Mouse (Mus musculus): ENCODE measurements around the gene Plbd2. TPM values are rescaled to one million over a fixed set of nuclear protein-coding genes. Genes with fewer than 3 reads are reported as not detected.

Gene Plbd2
- total and polyA plus RNA-seq, 2 experiments from 2014 or later, result 38.3 to 47.2 TPM

DNA sequence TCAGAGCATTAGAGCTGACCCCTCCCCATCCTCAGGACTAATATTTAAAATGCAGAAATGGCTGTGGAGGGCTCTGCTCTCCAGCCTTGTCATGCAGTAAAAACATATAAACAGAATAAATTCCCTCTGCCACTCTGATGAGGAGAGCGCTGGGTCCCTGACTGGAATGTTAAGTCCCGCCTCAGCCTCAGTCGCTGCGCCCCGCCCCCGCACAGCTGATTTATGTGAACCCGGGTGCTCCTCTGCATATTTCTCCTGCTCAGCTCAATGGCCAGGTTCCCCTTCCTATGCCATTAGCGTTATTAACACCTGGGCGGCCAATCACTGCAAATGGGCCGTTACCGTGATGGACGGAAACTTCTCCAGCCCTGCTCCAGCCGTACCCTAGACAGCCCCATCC, 56.1 kb downstream of the Plbd2 start:
- Histone ChIP-seq H3K27me3 (ENCODE audit: control insufficient read depth, insufficient read depth, low read length) (peaks cover 39% of the 10 kb centered on the region; the same call in 1 of the 2 replicates), H3K27ac (ENCODE audit: low read depth) (no peak overlapping the region), H3K9ac (replicated peaks; ENCODE audit: low read depth, low read length) (no peak overlapping the region), H3K4me2 (ENCODE audit: low read depth, low read length) (no peak overlapping the region), H3K4me1 (ENCODE audit: control insufficient read depth, insufficient read depth) (no peaks in the 10 kb centered on the region), H3K36me3 (replicated peaks; ENCODE audit: control insufficient read depth, insufficient read depth, low read length) (no peaks in the 10 kb centered on the region), H3K9me3 (replicated peaks; ENCODE audit: control insufficient read depth, low read length) (no peaks in the 10 kb centered on the region), H3K4me3 (ENCODE audit: low read depth, low read length) (no peak overlapping the region)
- ATAC-seq (ENCODE audit: insufficient read depth, low read depth), result no peak
- 33% methylated on average over 13 of the region's 13 CpGs for WGBS
- TF ChIP-seq EP300 (IDR thresholded peaks at IDR 0.05; ENCODE audit: low read depth), result no peak
- TF ChIP-seq CTCF (IDR thresholded peaks at IDR 0.05; ENCODE audit: low read depth), result no peak
- no peak for DNase-seq (ENCODE audit: low spot score)

DNA sequence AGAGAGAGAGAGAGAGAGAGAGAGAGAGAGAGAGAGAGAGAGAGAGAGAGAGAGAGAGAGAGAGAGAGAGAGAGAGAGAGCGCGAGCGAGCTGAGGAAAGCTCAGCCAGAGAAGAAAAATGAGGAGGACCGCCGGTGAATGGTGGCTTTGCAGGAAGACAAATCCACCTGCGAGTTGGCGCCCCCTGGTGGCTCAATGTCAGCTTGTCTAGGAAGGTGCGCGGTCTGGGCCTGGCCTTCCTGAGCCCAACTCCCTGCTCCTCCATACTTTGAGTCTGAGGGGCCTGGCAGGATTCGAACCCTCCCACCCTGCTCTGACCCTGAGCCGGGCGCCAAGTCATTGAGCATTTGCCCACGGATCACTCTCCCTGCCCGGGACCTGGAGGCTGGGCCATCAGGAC, 62.7 kb downstream of the Plbd2 start:
- H3K4me1 ChIP-seq (ENCODE audit: control insufficient read depth, insufficient read depth), result peaks cover 8% of the 10 kb centered on the region
- no peak overlapping the region for H3K9ac ChIP-seq (replicated peaks; ENCODE audit: low read depth, low read length)
- H3K9me3 ChIP-seq (replicated peaks; ENCODE audit: control insufficient read depth, low read length), result no peaks in the 10 kb centered on the region
- TF ChIP-seq EP300 (IDR thresholded peaks at IDR 0.05; ENCODE audit: low read depth) (no peak), CTCF (IDR thresholded peaks at IDR 0.05; ENCODE audit: low read depth) (peak; percentile 76)
- peaks cover 73% of the 10 kb centered on the region for H3K27me3 ChIP-seq (ENCODE audit: control insufficient read depth, insufficient read depth, low read length)
- peak overlapping the region; percentile 59 for H3K4me2 ChIP-seq (ENCODE audit: low read depth, low read length)
- peak; percentile 58 for ATAC-seq (ENCODE audit: insufficient read depth, low read depth)
- H3K4me3 ChIP-seq (ENCODE audit: low read depth, low read length), result peak overlapping the region; percentile 44
- 5% methylated on average over 11 of the region's 14 CpGs for WGBS
- H3K27ac ChIP-seq (ENCODE audit: low read depth), result no peak overlapping the region
- H3K36me3 ChIP-seq (replicated peaks; ENCODE audit: control insufficient read depth, insufficient read depth, low read length), result no peaks in the 10 kb centered on the region
- DNase-seq (ENCODE audit: low spot score), result peak; percentile 69

DNA sequence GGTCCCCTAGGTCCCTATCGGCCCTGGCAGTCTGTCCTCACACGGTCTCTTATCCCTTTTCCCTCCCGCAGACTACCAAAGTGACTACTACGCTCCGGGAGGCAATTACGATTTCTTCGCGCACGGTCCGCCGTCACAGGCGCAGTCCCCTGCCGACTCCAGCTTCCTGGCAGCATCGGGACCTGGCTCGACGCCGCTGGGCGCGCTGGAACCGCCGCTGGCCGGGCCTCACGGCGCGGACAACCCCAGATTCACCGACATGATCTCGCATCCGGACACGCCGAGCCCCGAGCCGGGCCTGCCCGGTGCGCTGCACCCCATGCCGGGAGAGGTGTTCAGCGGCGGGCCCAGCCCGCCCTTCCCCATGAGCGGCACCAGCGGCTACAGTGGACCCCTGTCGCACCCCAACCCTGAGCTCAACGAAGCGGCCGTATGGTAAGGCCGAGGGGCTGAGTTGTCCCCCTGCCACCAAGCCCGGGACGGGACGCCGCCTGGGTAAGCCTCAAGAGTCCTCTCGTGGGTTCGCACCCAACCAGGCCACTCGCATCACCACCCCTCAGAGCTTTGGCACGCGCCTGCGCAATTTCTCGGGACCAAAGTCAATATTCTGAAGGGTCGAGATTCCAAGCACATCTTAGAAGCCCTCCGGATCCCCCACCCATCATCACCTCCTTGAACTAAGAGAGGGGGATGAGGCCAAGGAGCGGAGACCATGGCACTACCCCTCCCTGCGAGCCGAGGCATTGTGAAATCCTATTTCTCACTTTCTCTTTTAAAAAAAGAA, 63.3 kb downstream of the Plbd2 start:
- peaks cover 8% of the 10 kb centered on the region for H3K4me1 ChIP-seq (ENCODE audit: control insufficient read depth, insufficient read depth)
- H3K4me2 ChIP-seq (ENCODE audit: low read depth, low read length), result peak overlapping the region; percentile 59
- no peak overlapping the region for H3K27ac ChIP-seq (ENCODE audit: low read depth)
- H3K9ac ChIP-seq (replicated peaks; ENCODE audit: low read depth, low read length), result no peak overlapping the region
- no peaks in the 10 kb centered on the region for H3K9me3 ChIP-seq (replicated peaks; ENCODE audit: control insufficient read depth, low read length)
- peak overlapping the region; percentile 44 for H3K4me3 ChIP-seq (ENCODE audit: low read depth, low read length)
- DNase-seq (ENCODE audit: low spot score), result no peak
- ATAC-seq (ENCODE audit: insufficient read depth, low read depth), result no peak
- under 1% methylated on average over 61 of the region's 61 CpGs for WGBS
- H3K36me3 ChIP-seq (replicated peaks; ENCODE audit: control insufficient read depth, insufficient read depth, low read length), result no peaks in the 10 kb centered on the region
- TF ChIP-seq CTCF (IDR thresholded peaks at IDR 0.05; ENCODE audit: low read depth), result no peak
- H3K27me3 ChIP-seq (ENCODE audit: control insufficient read depth, insufficient read depth, low read length), result peaks cover 73% of the 10 kb centered on the region

DNA sequence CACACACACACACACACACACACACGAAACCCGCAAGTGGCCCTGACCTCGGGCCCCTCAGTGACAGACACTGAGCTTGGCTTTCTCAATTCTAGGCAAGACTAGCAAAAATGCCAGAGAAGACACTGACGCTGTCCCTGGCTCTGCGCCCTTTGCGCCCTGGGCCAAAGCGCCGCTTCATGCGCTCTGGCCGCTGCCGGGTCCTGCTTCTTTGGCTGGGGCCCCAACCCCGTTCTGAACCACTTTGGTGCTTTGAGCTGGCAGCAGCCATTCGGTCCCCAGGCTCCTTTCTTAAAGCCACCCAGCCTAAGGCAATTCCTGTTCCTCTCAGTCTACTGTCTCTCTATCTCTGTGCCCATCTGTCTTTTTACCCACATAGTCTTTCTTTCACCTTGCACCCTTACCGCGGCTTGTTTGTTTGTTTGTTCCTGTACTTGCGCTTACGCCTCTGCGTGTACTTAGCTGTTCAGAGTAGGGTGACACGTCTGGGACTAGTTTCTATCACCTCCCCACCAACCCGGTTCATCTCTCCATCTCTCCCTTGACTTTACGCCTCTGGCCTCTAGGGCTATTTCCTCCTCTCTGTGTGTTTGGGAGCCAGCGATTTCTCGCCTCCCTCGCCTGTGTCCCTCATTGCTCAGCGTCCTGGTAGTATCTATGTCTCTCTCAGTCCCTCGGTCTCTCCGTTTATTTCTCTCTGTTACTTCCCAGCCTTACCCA, 64.3 kb downstream of the Plbd2 start:
- Histone ChIP-seq H3K4me2 (ENCODE audit: low read depth, low read length) (no peak overlapping the region), H3K9me3 (replicated peaks; ENCODE audit: control insufficient read depth, low read length) (no peaks in the 10 kb centered on the region)

DNA sequence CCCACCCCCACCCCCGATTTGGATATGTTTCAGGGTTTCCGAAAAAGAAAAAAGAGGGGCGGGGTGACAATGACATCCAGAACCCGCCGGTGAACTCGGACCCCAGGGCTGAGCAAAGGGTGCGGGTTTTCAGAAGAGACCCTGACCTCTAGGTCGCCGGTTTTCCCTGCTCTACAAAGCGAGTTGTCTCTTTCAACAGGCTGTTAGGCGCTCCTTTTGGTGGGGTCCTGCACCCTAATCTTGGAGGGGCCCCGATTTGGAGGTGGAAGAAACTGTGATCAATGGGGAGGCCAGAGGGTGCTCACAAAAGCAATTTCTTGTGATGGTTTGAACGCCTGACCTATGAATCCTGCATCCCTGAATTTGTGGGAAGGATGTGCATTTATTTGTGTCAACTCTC, 65.0 kb downstream of the Plbd2 start:
- peaks cover 8% of the 10 kb centered on the region for H3K4me1 ChIP-seq (ENCODE audit: control insufficient read depth, insufficient read depth)
- peaks cover 79% of the 10 kb centered on the region for H3K27me3 ChIP-seq (ENCODE audit: control insufficient read depth, insufficient read depth, low read length)
- H3K9me3 ChIP-seq (replicated peaks; ENCODE audit: control insufficient read depth, low read length), result no peaks in the 10 kb centered on the region
- no peaks in the 10 kb centered on the region for H3K36me3 ChIP-seq (replicated peaks; ENCODE audit: control insufficient read depth, insufficient read depth, low read length)
- H3K4me3 ChIP-seq (ENCODE audit: low read depth, low read length), result 0 out of 2 replicates have a peak overlapping the region, but pooled peaks have one; percentile 29
- no peak overlapping the region for H3K4me2 ChIP-seq (ENCODE audit: low read depth, low read length)
- no peak overlapping the region for H3K27ac ChIP-seq (ENCODE audit: low read depth)
- under 1% methylated on average over 13 of the region's 13 CpGs for WGBS
- ATAC-seq (ENCODE audit: insufficient read depth, low read depth) (no peak), DNase-seq (ENCODE audit: low spot score) (no peak)
- TF ChIP-seq CTCF (IDR thresholded peaks at IDR 0.05; ENCODE audit: low read depth) (no peak), EP300 (IDR thresholded peaks at IDR 0.05; ENCODE audit: low read depth) (no peak)
- no peak overlapping the region for H3K9ac ChIP-seq (replicated peaks; ENCODE audit: low read depth, low read length)

More for the DNA sequence above, 64.3 kb downstream of the Plbd2 start:
- no peak for ATAC-seq (ENCODE audit: insufficient read depth, low read depth)
- no peak overlapping the region for H3K27ac ChIP-seq (ENCODE audit: low read depth)
- H3K4me1 ChIP-seq (ENCODE audit: control insufficient read depth, insufficient read depth), result peaks cover 8% of the 10 kb centered on the region
- TF ChIP-seq CTCF (IDR thresholded peaks at IDR 0.05; ENCODE audit: low read depth) (no peak), EP300 (IDR thresholded peaks at IDR 0.05; ENCODE audit: low read depth) (no peak)
- no peak for DNase-seq (ENCODE audit: low spot score)
- WGBS, result 1% methylated on average over 27 of the region's 27 CpGs
- H3K27me3 ChIP-seq (ENCODE audit: control insufficient read depth, insufficient read depth, low read length), result peaks cover 73% of the 10 kb centered on the region
- no peaks in the 10 kb centered on the region for H3K36me3 ChIP-seq (replicated peaks; ENCODE audit: control insufficient read depth, insufficient read depth, low read length)
- no peak overlapping the region for H3K4me3 ChIP-seq (ENCODE audit: low read depth, low read length)
- H3K9ac ChIP-seq (replicated peaks; ENCODE audit: low read depth, low read length), result no peak overlapping the region
